Mouse (Mus musculus) heart, embryonic 10.5 days (tissue): ENCODE measurements at regions not wholly inside any gene's neighbourhood (a gene's known extent, or its start where the extent isn't known, plus 50 kb on each side); places are given as distances from the start of the nearest gene placed in this dataset.
"Not testable (repeated sequence)": the region's sequence is repeated elsewhere in the genome, so short reads cannot be mapped to it uniquely, and the experiment has no call there.

Source experiments
- DNase-seq: peaks from one replicate; pipeline ENCODE4 v3.0.0-alpha.2; 2017; ENCODE audit warnings: low spot score
- H3K27ac ChIP-seq: fragments of 300-500 bp; sonication (generic); 2 replicates; pipeline ENCODE4 v1.5.1; 2016; ENCODE audit warnings: mild to moderate bottlenecking
- H3K27me3 ChIP-seq: fragments of 300-500 bp; sonication (generic); 2 replicates; pipeline ENCODE4 v1.6.1; 2016; ENCODE audit warnings: mild to moderate bottlenecking; ENCODE audit not compliant: poor library complexity, insufficient read depth, severe bottlenecking
- H3K36me3 ChIP-seq: fragments of 300-500 bp; sonication (generic); 2 replicates; pipeline ENCODE4 v1.6.1; 2016; ENCODE audit warnings: mild to moderate bottlenecking, moderate library complexity
- H3K4me1 ChIP-seq: fragments of 300-500 bp; sonication (generic); 2 replicates; pipeline ENCODE4 v1.6.1; 2016; ENCODE audit warnings: mild to moderate bottlenecking
- H3K4me3 ChIP-seq: fragments of 300-500 bp; sonication (generic); 2 replicates; pipeline ENCODE4 v1.5.1; 2016; ENCODE audit warnings: mild to moderate bottlenecking, moderate library complexity
- H3K9me3 ChIP-seq: fragments of 300-500 bp; sonication (generic); 2 replicates; pipeline ENCODE4 v1.6.1; 2016; ENCODE audit warnings: mild to moderate bottlenecking, moderate library complexity
- WGBS: fragments of 180-500 bp; shearing (Covaris S2); methylation state at CpG from one replicate; pipeline ENCODE4 v1.1.7; 2016; 5-methylcytosine and 5-hydroxymethylcytosine counted together

GRCm38 (mm10) chr6:6371444-6372093 lies 154.6 kb upstream of the Slc25a13 start:
- peaks cover 3% of the 10 kb centered on the region; the same call in 1 of the 2 replicates for H3K4me1 ChIP-seq
- H3K27ac ChIP-seq: no peak overlapping the region
- no peak overlapping the region for H3K4me3 ChIP-seq
- WGBS: 41% methylated on average over 5 of the region's 5 CpGs
- H3K9me3 ChIP-seq: no peaks in the 10 kb centered on the region
- no peaks in the 10 kb centered on the region for H3K27me3 ChIP-seq
- no peaks in the 10 kb centered on the region for H3K36me3 ChIP-seq
- peak; percentile 77 for DNase-seq

GRCm38 (mm10) chr6:6364037-6364436 lies 147.1 kb upstream of the Slc25a13 start:
- DNase-seq: peak; percentile 75

GRCm38 (mm10) chr6:6362678-6363354 lies 145.8 kb upstream of the Slc25a13 start:
- Histone ChIP-seq H3K27me3 (no peaks in the 10 kb centered on the region), H3K4me1 (peaks cover 14% of the 10 kb centered on the region; the same call in 1 of the 2 replicates), H3K9me3 (no peaks in the 10 kb centered on the region), H3K4me3 (no peak overlapping the region), H3K36me3 (no peaks in the 10 kb centered on the region), H3K27ac (no peak overlapping the region)
- 58% methylated on average over 4 of the region's 4 CpGs for WGBS
- DNase-seq: no peak

More at GRCm38 (mm10) chr6:6364037-6364436, 147.1 kb upstream of the Slc25a13 start:
- Histone ChIP-seq H3K36me3 (no peaks in the 10 kb centered on the region), H3K4me3 (no peak overlapping the region), H3K4me1 (peaks cover 14% of the 10 kb centered on the region; the same call in 1 of the 2 replicates), H3K27me3 (no peaks in the 10 kb centered on the region), H3K27ac (no peak overlapping the region), H3K9me3 (no peaks in the 10 kb centered on the region)
- WGBS: 41% methylated on average over 4 of the region's 4 CpGs

GRCm38 (mm10) chr6:6361181-6361580 lies 144.2 kb upstream of the Slc25a13 start:
- H3K36me3 ChIP-seq, H3K4me3 ChIP-seq, H3K27me3 ChIP-seq, H3K9me3 ChIP-seq, DNase-seq, H3K27ac ChIP-seq: not testable (repeated sequence)
- H3K4me1 ChIP-seq: peaks cover 17% of the 10 kb centered on the region; the same call in 1 of the 2 replicates

GRCm38 (mm10) chr6:6357477-6357876 lies 140.5 kb upstream of the Slc25a13 start:
- 64% methylated on average over 2 of the region's 2 CpGs for WGBS
- no peak for DNase-seq
- Histone ChIP-seq H3K4me3 (no peak overlapping the region), H3K4me1 (peaks cover 10% of the 10 kb centered on the region; the same call in 1 of the 2 replicates), H3K27me3 (no peaks in the 10 kb centered on the region), H3K9me3 (no peaks in the 10 kb centered on the region), H3K27ac (no peak overlapping the region), H3K36me3 (no peaks in the 10 kb centered on the region)

- Histone ChIP-seq H3K27ac (no peak overlapping the region), H3K9me3 (no peaks in the 10 kb centered on the region), H3K36me3 (no peaks in the 10 kb centered on the region), H3K4me3 (no peak overlapping the region), H3K27me3 (no peaks in the 10 kb centered on the region), H3K4me1 (peaks cover 10% of the 10 kb centered on the region; the same call in 1 of the 2 replicates)
- no peak for DNase-seq
- 50% methylated on average over 6 of the region's 6 CpGs for WGBS
Measured at GRCm38 (mm10) chr6:6356967-6357366, 140.0 kb upstream of the Slc25a13 start.

- Histone ChIP-seq H3K4me3 (no peak overlapping the region), H3K27me3 (0 out of 2 replicates have a peak, but pooled peaks cover 3% of the 10 kb centered on the region), H3K36me3 (no peaks in the 10 kb centered on the region), H3K9me3 (no peaks in the 10 kb centered on the region), H3K4me1 (no peaks in the 10 kb centered on the region), H3K27ac (no peak overlapping the region)
- 84% methylated on average over 8 of the region's 8 CpGs for WGBS
- DNase-seq: no peak
Measured at GRCm38 (mm10) chr6:6335251-6335650, 118.3 kb upstream of the Slc25a13 start.

- no peak overlapping the region for H3K27ac ChIP-seq
- DNase-seq: no peak
- 86% methylated on average over 1 of the region's 1 CpGs for WGBS
Measured at GRCm38 (mm10) chr6:6330271-6330670, 113.3 kb upstream of the Slc25a13 start.

GRCm38 (mm10) chr6:6325516-6325915 lies 108.5 kb upstream of the Slc25a13 start:
- H3K9me3 ChIP-seq: peaks cover 6% of the 10 kb centered on the region; the same call in 1 of the 2 replicates
- H3K4me3 ChIP-seq: no peak overlapping the region
- H3K27me3 ChIP-seq: no peaks in the 10 kb centered on the region
- H3K27ac ChIP-seq: no peak overlapping the region
- no peaks in the 10 kb centered on the region for H3K36me3 ChIP-seq
- 55% methylated on average over 1 of the region's 1 CpGs for WGBS
- H3K4me1 ChIP-seq: no peaks in the 10 kb centered on the region
- DNase-seq: no peak

More at GRCm38 (mm10) chr6:6330271-6330670, 113.3 kb upstream of the Slc25a13 start:
- H3K27me3 ChIP-seq: no peaks in the 10 kb centered on the region
- H3K4me3 ChIP-seq: no peak overlapping the region
- no peaks in the 10 kb centered on the region for H3K4me1 ChIP-seq
- H3K36me3 ChIP-seq: no peaks in the 10 kb centered on the region
- peaks cover 6% of the 10 kb centered on the region; the same call in 1 of the 2 replicates for H3K9me3 ChIP-seq

- Histone ChIP-seq H3K4me1 (0 out of 2 replicates have a peak, but pooled peaks cover 3% of the 10 kb centered on the region), H3K4me3 (no peak overlapping the region), H3K9me3 (no peaks in the 10 kb centered on the region), H3K27me3 (no peaks in the 10 kb centered on the region), H3K36me3 (no peaks in the 10 kb centered on the region), H3K27ac (no peak overlapping the region)
- WGBS: 65% methylated on average over 4 of the region's 4 CpGs
- DNase-seq: no peak
Measured at GRCm38 (mm10) chr6:6316725-6317124, 99.8 kb upstream of the Slc25a13 start.

- Histone ChIP-seq H3K4me1 (0 out of 2 replicates have a peak, but pooled peaks cover 3% of the 10 kb centered on the region), H3K27ac (no peak overlapping the region), H3K36me3 (no peaks in the 10 kb centered on the region), H3K9me3 (no peaks in the 10 kb centered on the region), H3K4me3 (no peak overlapping the region), H3K27me3 (no peaks in the 10 kb centered on the region)
- DNase-seq: no peak
- WGBS: 84% methylated on average over 6 of the region's 6 CpGs
Measured at GRCm38 (mm10) chr6:6313171-6313570, 96.2 kb upstream of the Slc25a13 start.

GRCm38 (mm10) chr6:6310213-6310612 lies 93.2 kb upstream of the Slc25a13 start:
- Histone ChIP-seq H3K27ac (no peak overlapping the region), H3K4me1 (no peaks in the 10 kb centered on the region), H3K9me3 (no peaks in the 10 kb centered on the region), H3K27me3 (no peaks in the 10 kb centered on the region), H3K36me3 (no peaks in the 10 kb centered on the region), H3K4me3 (no peak overlapping the region)
- 84% methylated on average over 3 of the region's 3 CpGs for WGBS
- DNase-seq: no peak

- 74% methylated on average over 2 of the region's 2 CpGs for WGBS
Measured at GRCm38 (mm10) chr6:6307618-6308017, 90.6 kb upstream of the Slc25a13 start.

More at GRCm38 (mm10) chr6:6307618-6308017, 90.6 kb upstream of the Slc25a13 start:
- Histone ChIP-seq H3K4me3 (no peak overlapping the region), H3K27ac (no peak overlapping the region), H3K36me3 (no peaks in the 10 kb centered on the region), H3K9me3 (no peaks in the 10 kb centered on the region), H3K4me1 (no peaks in the 10 kb centered on the region), H3K27me3 (no peaks in the 10 kb centered on the region)
- DNase-seq: no peak
